Mouse (Mus musculus): ENCODE measurements around the gene Gpr157.

Gpr157 gene

GRCm38 (mm10) chr4:150068216-150068615 is 18.9 kb upstream of the Gpr157 start:
- DNase-seq (ENCODE audit: inconsistent age in 2 of 2, low spot score in 1 of 2) = no peak

GRCm38 (mm10) chr4:150070136-150070535 is 17.0 kb upstream of the Gpr157 start:
- DNase-seq (ENCODE audit: inconsistent age in 2 of 2, low spot score in 1 of 2) = no peak

GRCm38 (mm10) chr4:150072416-150073101 is 14.6 kb upstream of the Gpr157 start:
- DNase-seq (ENCODE audit: inconsistent age in 2 of 2, low spot score in 1 of 2) = no peak

DNA sequence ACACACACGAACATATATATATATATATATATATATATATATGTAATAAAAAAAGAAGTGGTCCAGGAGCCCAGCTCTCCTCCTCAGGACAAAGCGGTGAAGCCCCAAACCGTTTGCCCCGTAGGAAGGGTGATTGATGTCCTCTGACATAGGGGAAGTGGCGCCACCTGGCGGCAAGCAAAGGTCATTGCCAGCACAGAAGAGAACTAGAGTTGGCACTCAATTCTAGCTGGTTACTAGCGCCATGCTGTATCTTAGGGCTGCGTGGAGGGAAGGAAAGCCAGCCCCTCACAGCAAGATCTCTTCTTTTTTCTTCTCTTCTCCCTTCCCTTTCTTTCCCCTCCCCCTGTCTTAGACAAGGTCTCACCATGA is 14.1 kb upstream of the Gpr157 start:
- DNase-seq (ENCODE audit: inconsistent age in 2 of 2, low spot score in 1 of 2) = peak; percentile 52 to 73

GRCm38 (mm10) chr4:150075350-150075749 is 11.8 kb upstream of the Gpr157 start:
- DNase-seq (ENCODE audit: inconsistent age in 2 of 2, low spot score in 1 of 2) = no peak

GRCm38 (mm10) chr4:150076147-150076546 is 11.0 kb upstream of the Gpr157 start:
- DNase-seq (ENCODE audit: inconsistent age in 2 of 2, low spot score in 1 of 2) = no peak

DNA sequence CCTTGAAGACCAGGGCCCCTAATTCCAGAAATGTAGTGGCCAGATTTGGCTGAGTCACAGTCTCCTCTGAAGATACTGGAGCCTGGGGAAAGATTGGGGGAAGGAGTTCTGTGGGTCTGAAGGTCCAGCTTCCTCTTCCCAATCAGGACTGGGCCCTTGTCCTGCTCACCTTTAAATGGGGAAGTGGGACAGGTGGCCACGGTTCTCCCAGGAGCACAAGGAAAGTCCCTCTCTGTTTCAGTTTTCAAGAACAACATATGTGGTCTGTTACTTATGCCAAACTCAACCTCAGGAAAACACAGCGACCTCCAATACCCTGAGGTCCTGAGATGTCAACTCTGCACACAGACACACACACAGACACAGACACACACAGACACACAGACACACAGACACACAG is 8.5 kb upstream of the Gpr157 start:
- no peak for DNase-seq (ENCODE audit: inconsistent age in 2 of 2, low spot score in 1 of 2)

GRCm38 (mm10) chr4:150079244-150079643 is 7.9 kb upstream of the Gpr157 start:
- no peak for DNase-seq (ENCODE audit: inconsistent age in 2 of 2, low spot score in 1 of 2)

DNA sequence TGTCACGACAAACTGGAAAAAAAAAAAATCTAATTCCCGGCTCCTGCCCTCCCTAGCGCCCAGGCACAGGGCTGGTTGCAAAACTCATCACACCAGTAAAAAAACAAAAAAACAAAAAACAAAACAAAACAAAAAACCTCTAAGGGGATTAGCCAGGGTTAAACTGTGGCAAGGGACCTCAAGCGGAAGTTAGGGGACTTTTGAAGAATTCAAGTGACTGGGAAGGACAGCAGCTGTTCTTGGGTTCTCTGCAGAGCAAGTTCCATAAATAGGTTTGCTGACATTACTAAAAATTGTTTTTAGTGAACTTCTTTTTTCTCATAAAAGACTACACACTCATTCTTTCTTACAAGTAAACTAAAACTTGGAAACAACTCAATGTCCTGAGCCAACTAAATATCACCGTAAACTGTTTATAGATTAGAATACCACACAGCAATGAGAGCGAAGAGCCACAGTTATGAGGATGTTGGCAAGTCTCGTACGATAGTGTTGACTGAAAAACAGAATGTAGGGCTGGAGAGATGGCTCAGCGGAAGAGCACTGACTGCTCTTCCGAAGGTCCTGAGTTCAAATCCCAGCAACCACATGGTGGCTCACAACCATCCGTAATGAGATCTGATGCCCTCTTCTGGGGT is 6.7 kb upstream of the Gpr157 start:
- DNase-seq (ENCODE audit: inconsistent age in 2 of 2, low spot score in 1 of 2) = no peak

DNA sequence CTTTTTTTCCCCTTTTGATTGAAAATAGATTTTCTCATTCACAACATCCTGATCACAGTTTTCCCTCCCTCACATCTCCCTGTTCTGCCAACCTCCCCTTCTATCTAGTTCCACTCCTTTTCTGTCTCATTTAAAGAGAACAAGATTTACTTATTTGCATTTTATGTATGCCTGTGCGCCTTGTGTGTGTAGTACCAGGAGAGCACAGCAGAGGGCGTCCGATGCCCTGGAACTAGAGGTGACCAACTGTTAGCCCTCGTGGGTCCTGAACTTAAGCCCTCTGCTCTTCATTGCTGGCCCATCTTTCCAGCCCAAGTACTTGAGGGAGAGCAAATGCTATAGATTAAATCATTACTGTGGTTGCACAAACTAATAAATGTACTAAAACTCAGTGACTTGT is 1.8 kb upstream of the Gpr157 start:
- no peak for DNase-seq (ENCODE audit: inconsistent age in 2 of 2, low spot score in 1 of 2)

- DNase-seq (ENCODE audit: inconsistent age in 2 of 2, low spot score in 1 of 2) = no peak
Observed at GRCm38 (mm10) chr4:150086841-150087160, 364 bp upstream of the Gpr157 start.

- DNase-seq (ENCODE audit: inconsistent age in 2 of 2, low spot score in 1 of 2) = no peak
Observed at GRCm38 (mm10) chr4:150087890-150088530, 845 bp downstream of the Gpr157 start.

DNA sequence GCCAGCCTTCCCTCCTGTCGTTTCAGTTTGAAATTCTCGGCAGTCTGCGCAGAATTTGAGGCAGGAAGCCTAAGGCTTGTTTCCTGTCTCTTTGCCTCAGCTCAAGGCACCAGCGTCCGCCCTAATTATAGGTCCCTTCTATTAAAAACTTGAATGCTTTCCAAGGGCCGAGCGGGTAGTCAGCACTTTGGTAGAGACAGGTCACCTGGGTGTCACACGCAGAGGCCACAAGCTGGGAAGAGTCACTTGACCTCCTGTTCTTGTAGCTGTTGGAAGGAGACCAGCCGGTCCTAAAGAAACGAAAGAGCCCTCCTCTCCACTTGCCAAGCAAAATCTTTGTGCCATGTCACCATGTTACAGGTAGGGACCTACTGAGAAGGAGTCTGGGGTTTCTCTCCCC is 2.0 kb downstream of the Gpr157 start:
- peak; percentile 26 to 44 for DNase-seq (ENCODE audit: inconsistent age in 2 of 2, low spot score in 1 of 2)

GRCm38 (mm10) chr4:150091887-150092582 is 4.9 kb downstream of the Gpr157 start:
- peak; percentile 40 to 72 for DNase-seq (ENCODE audit: inconsistent age in 2 of 2, low spot score in 1 of 2)

DNA sequence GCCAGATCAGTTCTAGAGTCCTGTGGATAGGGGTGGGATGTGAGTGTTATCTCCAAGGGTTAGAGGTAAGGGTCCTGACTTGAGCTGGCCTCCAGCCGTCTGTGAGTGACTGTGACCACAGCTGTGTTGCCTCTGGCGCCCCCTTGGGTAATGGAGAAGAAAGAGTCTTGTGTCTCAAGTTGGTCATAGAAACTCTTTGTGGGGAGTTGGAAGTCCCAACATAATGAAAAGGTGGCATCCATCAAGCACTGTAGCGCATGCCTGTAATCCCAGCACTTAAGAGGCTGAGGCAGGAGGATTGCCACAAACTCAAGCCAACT is 5.4 kb downstream of the Gpr157 start:
- DNase-seq (ENCODE audit: inconsistent age in 2 of 2, low spot score in 1 of 2) = peak in 1 of 2 experiments; percentile 38

DNA sequence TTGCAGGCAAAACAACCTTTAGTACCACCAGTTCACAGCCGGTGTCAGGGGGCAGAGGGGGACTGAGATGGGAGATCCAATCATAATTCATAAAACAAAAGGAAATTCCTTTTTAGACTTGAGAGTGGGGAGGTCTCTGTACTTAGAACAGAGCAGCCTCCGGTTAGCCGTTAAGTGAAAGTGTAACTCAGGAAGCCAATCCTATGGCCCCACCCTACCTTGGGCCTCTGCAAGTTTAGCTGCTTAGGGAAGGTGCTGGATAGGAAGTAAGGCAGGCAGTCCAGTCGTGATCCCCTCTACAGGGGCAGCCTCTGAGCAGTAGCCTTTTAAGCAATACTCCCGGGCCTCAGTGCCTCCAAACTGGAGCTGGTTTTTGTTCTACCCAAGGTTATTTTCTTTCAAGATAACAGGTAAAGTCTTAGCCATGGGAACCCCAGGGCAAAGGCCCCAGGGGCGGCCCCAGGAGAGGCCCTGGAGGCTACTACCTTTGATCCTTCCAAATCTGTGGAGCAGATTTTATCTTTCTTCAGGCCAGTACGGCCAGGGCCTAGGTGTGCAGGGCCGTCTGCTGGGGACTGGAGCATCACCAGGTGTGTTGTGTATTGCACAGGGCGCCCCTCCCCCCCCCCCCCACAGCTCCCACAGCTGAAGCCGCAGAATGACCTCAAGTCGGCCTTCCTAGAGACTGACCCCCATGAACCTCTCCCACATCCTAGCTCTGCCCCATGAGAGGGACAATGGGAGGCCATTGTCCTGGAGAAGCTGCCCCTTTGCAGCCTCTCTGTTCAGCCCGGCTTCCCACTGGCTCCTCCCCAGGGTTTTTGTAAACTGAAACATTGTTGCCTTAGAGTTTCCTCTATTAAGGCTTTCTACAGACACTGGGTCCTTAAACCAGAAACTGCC is 6.6 kb downstream of the Gpr157 start:
- DNase-seq (ENCODE audit: inconsistent age in 2 of 2, low spot score in 1 of 2) = no peak

DNA sequence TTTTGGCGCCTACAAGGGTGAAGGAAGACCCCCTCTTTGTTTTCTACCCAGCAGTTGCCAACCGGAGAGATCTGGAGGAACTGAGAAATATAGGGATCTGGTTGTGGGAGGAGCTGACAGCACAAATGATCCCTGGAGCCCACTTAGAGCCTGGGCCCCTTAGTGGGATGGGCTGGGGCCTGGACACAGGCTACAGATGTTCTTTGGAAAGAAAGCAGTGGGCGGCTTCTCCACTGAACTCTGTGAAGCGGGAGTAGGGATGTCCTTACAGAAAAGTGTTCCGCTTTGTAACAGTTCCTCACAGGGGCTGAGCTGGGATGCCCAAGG is 7.3 kb downstream of the Gpr157 start:
- DNase-seq (ENCODE audit: inconsistent age in 2 of 2, low spot score in 1 of 2) = no peak

- DNase-seq (ENCODE audit: inconsistent age in 2 of 2, low spot score in 1 of 2) = no peak
Observed at GRCm38 (mm10) chr4:150096309-150096708, 9.1 kb downstream of the Gpr157 start.

DNA sequence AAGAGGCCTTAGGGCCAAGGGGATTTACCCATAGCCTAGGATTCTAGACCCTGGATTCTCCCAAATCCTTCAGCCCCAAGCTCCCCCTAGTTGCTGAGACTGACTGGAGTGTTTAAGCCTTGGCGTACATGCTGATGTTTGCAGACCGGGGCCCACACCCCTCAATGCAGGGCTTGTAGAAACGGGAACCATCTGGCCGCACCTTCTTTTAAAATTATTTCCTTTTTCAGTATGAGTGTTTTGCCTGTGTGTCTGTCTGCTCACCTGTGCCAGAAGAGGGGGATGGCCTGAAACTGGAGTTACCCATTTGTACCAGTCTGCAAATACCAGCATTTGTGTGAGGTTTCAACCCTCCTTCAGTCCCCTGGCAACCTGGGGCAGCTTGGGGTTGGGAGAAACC is 10.7 kb downstream of the Gpr157 start:
- DNase-seq (ENCODE audit: inconsistent age in 2 of 2, low spot score in 1 of 2) = no peak

GRCm38 (mm10) chr4:150098880-150099279 is 11.7 kb downstream of the Gpr157 start:
- peak; percentile 47 to 91 for DNase-seq (ENCODE audit: inconsistent age in 2 of 2, low spot score in 1 of 2)

GRCm38 (mm10) chr4:150102822-150103221 is 15.7 kb downstream of the Gpr157 start:
- no peak for DNase-seq (ENCODE audit: inconsistent age in 2 of 2, low spot score in 1 of 2)
